Mouse (Mus musculus): ENCODE measurements at regions not wholly inside any gene's neighbourhood (a gene's known extent, or its start where the extent isn't known, plus 50 kb on each side); places are given as distances from the start of the nearest gene placed in this dataset.

GRCm38 (mm10) chr7:124455659-124456058 is 473.0 kb downstream of the Hs3st4 start:
- no peak overlapping the region for H3K9ac ChIP-seq
- H3K27me3 ChIP-seq = no peaks in the 10 kb centered on the region
- ATAC-seq (replicated peaks; ENCODE audit: low FRiP score) = no peak
- no peaks in the 10 kb centered on the region for H3K9me3 ChIP-seq (replicated peaks)
- H3K4me2 ChIP-seq = no peak overlapping the region
- H3K36me3 ChIP-seq = no peaks in the 10 kb centered on the region
- no peak overlapping the region for H3K27ac ChIP-seq
- no peak overlapping the region for H3K4me3 ChIP-seq (replicated peaks)
- 77% methylated on average over 3 of the region's 3 CpGs for WGBS
- H3K4me1 ChIP-seq = no peaks in the 10 kb centered on the region

GRCm38 (mm10) chr7:124487326-124487725 is 504.7 kb downstream of the Hs3st4 start:
- WGBS = 77% methylated on average over 1 of the region's 1 CpGs
- H3K27ac ChIP-seq = no peak overlapping the region

GRCm38 (mm10) chr7:124491109-124491793 is 508.6 kb downstream of the Hs3st4 start:
- no peak overlapping the region for H3K4me2 ChIP-seq
- H3K4me3 ChIP-seq (replicated peaks) = no peak overlapping the region
- H3K4me1 ChIP-seq = peaks cover 11% of the 10 kb centered on the region; the same call in 1 of the 2 replicates
- no peaks in the 10 kb centered on the region for H3K27me3 ChIP-seq
- no peaks in the 10 kb centered on the region for H3K36me3 ChIP-seq
- 0 out of 2 replicates have a peak overlapping the region, but pooled peaks have one; percentile 9 for H3K27ac ChIP-seq
- H3K9ac ChIP-seq = no peak overlapping the region
- H3K9me3 ChIP-seq (replicated peaks) = no peaks in the 10 kb centered on the region
- 57% methylated on average over 3 of the region's 3 CpGs for WGBS
- ATAC-seq (replicated peaks; ENCODE audit: low FRiP score) = peak; percentile 88; the same call in 1 of the 2 replicates

More at GRCm38 (mm10) chr7:124487326-124487725, 504.7 kb downstream of the Hs3st4 start:
- Histone ChIP-seq H3K36me3 (no peaks in the 10 kb centered on the region), H3K9ac (no peak overlapping the region), H3K27me3 (no peaks in the 10 kb centered on the region), H3K4me2 (no peak overlapping the region), H3K4me1 (peaks cover 11% of the 10 kb centered on the region; the same call in 1 of the 2 replicates), H3K4me3 (replicated peaks) (no peak overlapping the region), H3K9me3 (replicated peaks) (no peaks in the 10 kb centered on the region)
- ATAC-seq (replicated peaks; ENCODE audit: low FRiP score) = no peak

- Histone ChIP-seq H3K4me3 (replicated peaks) (no peak overlapping the region), H3K36me3 (no peaks in the 10 kb centered on the region), H3K9me3 (replicated peaks) (no peaks in the 10 kb centered on the region), H3K27me3 (no peaks in the 10 kb centered on the region), H3K27ac (no peak overlapping the region), H3K4me2 (no peak overlapping the region), H3K4me1 (peaks cover 11% of the 10 kb centered on the region; the same call in 1 of the 2 replicates), H3K9ac (no peak overlapping the region)
- WGBS = 92% methylated on average over 3 of the region's 3 CpGs
- no peak for ATAC-seq (replicated peaks; ENCODE audit: low FRiP score)
Measured at GRCm38 (mm10) chr7:124491851-124492390, 509.3 kb downstream of the Hs3st4 start.

GRCm38 (mm10) chr7:124500636-124501035 is 518.0 kb downstream of the Hs3st4 start:
- Histone ChIP-seq H3K4me1 (0 out of 2 replicates have a peak, but pooled peaks cover 5% of the 10 kb centered on the region), H3K4me2 (no peak overlapping the region), H3K9me3 (replicated peaks) (no peaks in the 10 kb centered on the region), H3K4me3 (replicated peaks) (no peak overlapping the region), H3K27ac (no peak overlapping the region), H3K9ac (no peak overlapping the region), H3K36me3 (no peaks in the 10 kb centered on the region), H3K27me3 (no peaks in the 10 kb centered on the region)
- 39% methylated on average over 3 of the region's 3 CpGs for WGBS
- ATAC-seq (replicated peaks; ENCODE audit: low FRiP score) = peak; percentile 64; the same call in 1 of the 2 replicates

- Histone ChIP-seq H3K4me2 (no peak overlapping the region), H3K27ac (no peak overlapping the region)
Measured at GRCm38 (mm10) chr7:124502760-124503159, 520.1 kb downstream of the Hs3st4 start.

GRCm38 (mm10) chr7:124549038-124549437 is 566.4 kb downstream of the Hs3st4 start:
- Histone ChIP-seq H3K9me3 (replicated peaks) (no peaks in the 10 kb centered on the region), H3K27me3 (no peaks in the 10 kb centered on the region)

More at GRCm38 (mm10) chr7:124502760-124503159, 520.1 kb downstream of the Hs3st4 start:
- Histone ChIP-seq H3K4me1 (0 out of 2 replicates have a peak, but pooled peaks cover 5% of the 10 kb centered on the region), H3K27me3 (no peaks in the 10 kb centered on the region), H3K4me3 (replicated peaks) (no peak overlapping the region), H3K9me3 (replicated peaks) (no peaks in the 10 kb centered on the region), H3K9ac (no peak overlapping the region), H3K36me3 (no peaks in the 10 kb centered on the region)
- 83% methylated on average over 5 of the region's 5 CpGs for WGBS
- ATAC-seq (replicated peaks; ENCODE audit: low FRiP score) = no peak

GRCm38 (mm10) chr7:124557213-124557612 is 574.5 kb downstream of the Hs3st4 start:
- no peak overlapping the region for H3K4me3 ChIP-seq (replicated peaks)
- no peaks in the 10 kb centered on the region for H3K36me3 ChIP-seq
- H3K9ac ChIP-seq = no peak overlapping the region
- no peaks in the 10 kb centered on the region for H3K9me3 ChIP-seq (replicated peaks)
- no peaks in the 10 kb centered on the region for H3K4me1 ChIP-seq
- H3K27me3 ChIP-seq = no peaks in the 10 kb centered on the region
- H3K27ac ChIP-seq = no peak overlapping the region
- no peak for ATAC-seq (replicated peaks; ENCODE audit: low FRiP score)
- no peak overlapping the region for H3K4me2 ChIP-seq

More at GRCm38 (mm10) chr7:124549038-124549437, 566.4 kb downstream of the Hs3st4 start:
- Histone ChIP-seq H3K4me3 (replicated peaks) (no peak overlapping the region), H3K36me3 (no peaks in the 10 kb centered on the region), H3K4me2 (no peak overlapping the region), H3K9ac (no peak overlapping the region), H3K27ac (no peak overlapping the region), H3K4me1 (no peaks in the 10 kb centered on the region)
- WGBS = 86% methylated on average over 1 of the region's 1 CpGs
- no peak for ATAC-seq (replicated peaks; ENCODE audit: low FRiP score)

- no peaks in the 10 kb centered on the region for H3K4me1 ChIP-seq
- H3K27me3 ChIP-seq = no peaks in the 10 kb centered on the region
- no peaks in the 10 kb centered on the region for H3K9me3 ChIP-seq (replicated peaks)
- no peak overlapping the region for H3K4me3 ChIP-seq (replicated peaks)
- ATAC-seq (replicated peaks; ENCODE audit: low FRiP score) = no peak
- H3K27ac ChIP-seq = no peak overlapping the region
- H3K9ac ChIP-seq = no peak overlapping the region
- no peak overlapping the region for H3K4me2 ChIP-seq
- H3K36me3 ChIP-seq = no peaks in the 10 kb centered on the region
Measured at GRCm38 (mm10) chr7:124570804-124571203, 588.1 kb downstream of the Hs3st4 start.

GRCm38 (mm10) chr7:124573666-124574065 is 591.0 kb downstream of the Hs3st4 start:
- no peaks in the 10 kb centered on the region for H3K4me1 ChIP-seq
- H3K9me3 ChIP-seq (replicated peaks) = no peaks in the 10 kb centered on the region
- no peaks in the 10 kb centered on the region for H3K36me3 ChIP-seq
- H3K27me3 ChIP-seq = no peaks in the 10 kb centered on the region
- H3K4me2 ChIP-seq = no peak overlapping the region
- no peak overlapping the region for H3K9ac ChIP-seq
- ATAC-seq (replicated peaks; ENCODE audit: low FRiP score) = no peak
- no peak overlapping the region for H3K4me3 ChIP-seq (replicated peaks)
- WGBS = 49% methylated on average over 5 of the region's 5 CpGs
- no peak overlapping the region for H3K27ac ChIP-seq

GRCm38 (mm10) chr7:124581342-124581741 is 598.7 kb downstream of the Hs3st4 start:
- Histone ChIP-seq H3K4me2 (no peak overlapping the region), H3K27me3 (no peaks in the 10 kb centered on the region), H3K36me3 (no peaks in the 10 kb centered on the region), H3K27ac (no peak overlapping the region), H3K9me3 (replicated peaks) (no peaks in the 10 kb centered on the region), H3K4me1 (no peaks in the 10 kb centered on the region), H3K4me3 (replicated peaks) (no peak overlapping the region), H3K9ac (no peak overlapping the region)
- no peak for ATAC-seq (replicated peaks; ENCODE audit: low FRiP score)
- 79% methylated on average over 2 of the region's 2 CpGs for WGBS

- no peak overlapping the region for H3K4me2 ChIP-seq
- ATAC-seq (replicated peaks; ENCODE audit: low FRiP score) = no peak
- no peaks in the 10 kb centered on the region for H3K4me1 ChIP-seq
- 86% methylated on average over 1 of the region's 1 CpGs for WGBS
- no peaks in the 10 kb centered on the region for H3K27me3 ChIP-seq
- no peak overlapping the region for H3K27ac ChIP-seq
- H3K36me3 ChIP-seq = no peaks in the 10 kb centered on the region
- no peak overlapping the region for H3K4me3 ChIP-seq (replicated peaks)
- no peaks in the 10 kb centered on the region for H3K9me3 ChIP-seq (replicated peaks)
- H3K9ac ChIP-seq = no peak overlapping the region
Measured at GRCm38 (mm10) chr7:124585296-124585695, 602.6 kb downstream of the Hs3st4 start.
